Mouse (Mus musculus) embryonic facial prominence, embryonic 12.5 days (tissue): ENCODE results near the gene Cdsn. TPM values are rescaled to one million over a fixed set of nuclear protein-coding genes. Genes with fewer than 3 reads are reported as not detected.
A peak's percentile ranks its signal among the peaks of the same experiment; 100 is the strongest.
"Not testable (repeated sequence)": the region's sequence is repeated elsewhere in the genome, so short reads cannot be mapped to it uniquely, and the experiment has no call there.

Experiments used
- ATAC-seq: fragments of 200-750 bp; cut with Nextera tagmentation; 2 replicates; pipeline ENCODE4 v1.8.0; 2017; ENCODE audit not compliant: insufficient number of reproducible peaks, insufficient read depth, low FRiP score, low TSS enrichment
- H3K27ac ChIP-seq: fragments of 300-500 bp; sonication (generic); 2 replicates; pipeline ENCODE4 v1.5.1; 2016; ENCODE audit warnings: mild to moderate bottlenecking
- H3K27me3 ChIP-seq: fragments of 300-500 bp; sonication (generic); 2 replicates; pipeline ENCODE4 v1.6.1; 2016; ENCODE audit warnings: mild to moderate bottlenecking, moderate library complexity
- H3K36me3 ChIP-seq: fragments of 300-500 bp; sonication (generic); 2 replicates; pipeline ENCODE4 v1.6.1; 2016; ENCODE audit warnings: mild to moderate bottlenecking
- H3K4me1 ChIP-seq: fragments of 300-500 bp; sonication (generic); 2 replicates; pipeline ENCODE4 v1.6.1; 2016
- H3K4me2 ChIP-seq: fragments of 300-500 bp; sonication (generic); replicated peaks from 2 replicates; pipeline ENCODE4 v1.6.1; 2016; ENCODE audit warnings: mild to moderate bottlenecking, moderate library complexity
- H3K4me3 ChIP-seq: fragments of 300-500 bp; sonication (generic); 2 replicates; pipeline ENCODE4 v1.5.1; 2016; ENCODE audit warnings: mild to moderate bottlenecking
- H3K9ac ChIP-seq: fragments of 300-500 bp; sonication (generic); 2 replicates; pipeline ENCODE4 v1.6.1; 2016; ENCODE audit warnings: mild to moderate bottlenecking, moderate library complexity
- H3K9me3 ChIP-seq: fragments of 300-500 bp; sonication (generic); 2 replicates; pipeline ENCODE4 v1.6.1; 2016; ENCODE audit warnings: mild to moderate bottlenecking, moderate library complexity
- WGBS: fragments of 180-500 bp; shearing (Covaris S2); methylation state at CpG from one replicate; pipeline ENCODE4 v1.1.7; 2016; 5-methylcytosine and 5-hydroxymethylcytosine counted together
- polyA plus RNA-seq: library from polyadenylated mRNA; unstranded; fragments of >200 nt; fragmentation: Nextera tagmentation; extraction: Ambion mirVana; gene quantifications from 2 replicates; pipeline ENCODE4 v1.2.1, GENCODE M21; 2016

Gene Cdsn
- 0.08 TPM in 2 replicates for polyA plus RNA-seq

GRCm38 (mm10) chr17:35551881-35552414, at the start of gene Cdsn:
Gene Cdsn, plus strand, starts transcription at chr17:35552128.
- Histone ChIP-seq H3K4me3 (no peak within 1 kb of the TSS), H3K4me2 (no peak within 1 kb of the TSS), H3K27ac (no peak within 1 kb of the TSS), H3K27me3 (no peaks in the 10 kb centered on the region), H3K9me3 (no peaks in the 10 kb centered on the region), H3K4me1 (0 out of 2 replicates have a peak, but pooled peaks cover 11% of the 10 kb centered on the region), H3K36me3 (no peaks in the 10 kb centered on the region), H3K9ac (no peak within 1 kb of the TSS; the same call in 1 of the 2 replicates)
- WGBS = 77% methylated on average over 10 of the region's 10 CpGs
- ATAC-seq = no peak

GRCm38 (mm10) chr17:35502226-35502625, 49.7 kb upstream of the Cdsn start:
- Histone ChIP-seq H3K27me3 (peaks cover 33% of the 10 kb centered on the region), H3K36me3 (no peaks in the 10 kb centered on the region), H3K4me3 (no peak overlapping the region), H3K27ac (peak overlapping the region; percentile 68), H3K4me1 (peaks cover 12% of the 10 kb centered on the region), H3K9ac (no peak overlapping the region), H3K4me2 (no peak overlapping the region), H3K9me3 (no peaks in the 10 kb centered on the region)
- 3% methylated on average over 6 of the region's 6 CpGs for WGBS
- no peak; the same call in 1 of the 2 replicates for ATAC-seq

- Histone ChIP-seq H3K4me2 (no peak overlapping the region), H3K4me3 (no peak overlapping the region), H3K4me1 (peaks cover 12% of the 10 kb centered on the region), H3K36me3 (no peaks in the 10 kb centered on the region), H3K27ac (peak overlapping the region; percentile 68), H3K9ac (no peak overlapping the region), H3K27me3 (peaks cover 38% of the 10 kb centered on the region), H3K9me3 (no peaks in the 10 kb centered on the region)
- ATAC-seq = no peak
- WGBS = 56% methylated on average over 5 of the region's 5 CpGs
Observed at GRCm38 (mm10) chr17:35502762-35503161, 49.2 kb upstream of the Cdsn start.

GRCm38 (mm10) chr17:35503849-35504248, 48.1 kb upstream of the Cdsn start:
- Histone ChIP-seq H3K9ac (no peak overlapping the region), H3K27me3 (peaks cover 42% of the 10 kb centered on the region), H3K27ac (no peak overlapping the region), H3K4me3 (no peak overlapping the region), H3K4me2 (no peak overlapping the region), H3K4me1 (peaks cover 12% of the 10 kb centered on the region), H3K9me3 (no peaks in the 10 kb centered on the region), H3K36me3 (no peaks in the 10 kb centered on the region)
- no peak for ATAC-seq
- WGBS = 19% methylated on average over 5 of the region's 5 CpGs

GRCm38 (mm10) chr17:35504628-35505481, 47.1 kb upstream of the Cdsn start:
- no peaks in the 10 kb centered on the region for H3K36me3 ChIP-seq
- ATAC-seq = no peak
- WGBS = 25% methylated on average over 8 of the region's 8 CpGs
- no peak overlapping the region for H3K27ac ChIP-seq
- H3K27me3 ChIP-seq = peaks cover 50% of the 10 kb centered on the region
- no peak overlapping the region for H3K9ac ChIP-seq
- H3K4me2 ChIP-seq = no peak overlapping the region
- no peaks in the 10 kb centered on the region for H3K9me3 ChIP-seq
- H3K4me1 ChIP-seq = peaks cover 15% of the 10 kb centered on the region
- H3K4me3 ChIP-seq = no peak overlapping the region

GRCm38 (mm10) chr17:35505776-35506175, 46.2 kb upstream of the Cdsn start, which contains the start of gene Pou5f1:
Gene Pou5f1, plus strand, starts transcription at chr17:35506018.
- WGBS = 25% methylated on average over 13 of the region's 13 CpGs
- no peak within 1 kb of the TSS for H3K4me3 ChIP-seq
- peaks cover 50% of the 10 kb centered on the region for H3K27me3 ChIP-seq
- no peak within 1 kb of the TSS for H3K4me2 ChIP-seq
- no peak within 1 kb of the TSS for H3K27ac ChIP-seq
- no peak within 1 kb of the TSS for H3K9ac ChIP-seq
- H3K9me3 ChIP-seq = no peaks in the 10 kb centered on the region
- peaks cover 15% of the 10 kb centered on the region for H3K4me1 ChIP-seq
- no peaks in the 10 kb centered on the region for H3K36me3 ChIP-seq
- no peak for ATAC-seq

- 11% methylated on average over 10 of the region's 10 CpGs for WGBS
Observed at GRCm38 (mm10) chr17:35506881-35507280, 45.0 kb upstream of the Cdsn start.

GRCm38 (mm10) chr17:35507556-35508260, 44.2 kb upstream of the Cdsn start:
- Histone ChIP-seq H3K27me3 (peaks cover 50% of the 10 kb centered on the region), H3K27ac (no peak overlapping the region), H3K4me2 (no peak overlapping the region), H3K9ac (no peak overlapping the region), H3K4me1 (peaks cover 5% of the 10 kb centered on the region; the same call in 1 of the 2 replicates), H3K36me3 (no peaks in the 10 kb centered on the region), H3K9me3 (no peaks in the 10 kb centered on the region), H3K4me3 (no peak overlapping the region)
- ATAC-seq = no peak
- WGBS = 19% methylated on average over 13 of the region's 13 CpGs

More at GRCm38 (mm10) chr17:35506881-35507280, 45.0 kb upstream of the Cdsn start:
- Histone ChIP-seq H3K27me3 (peaks cover 50% of the 10 kb centered on the region), H3K4me2 (no peak overlapping the region), H3K4me1 (peaks cover 13% of the 10 kb centered on the region), H3K27ac (no peak overlapping the region), H3K4me3 (no peak overlapping the region), H3K9ac (no peak overlapping the region), H3K9me3 (no peaks in the 10 kb centered on the region), H3K36me3 (no peaks in the 10 kb centered on the region)
- no peak for ATAC-seq

GRCm38 (mm10) chr17:35508279-35508678, 43.6 kb upstream of the Cdsn start:
- not testable (repeated sequence) for H3K4me2 ChIP-seq, H3K9me3 ChIP-seq, H3K27ac ChIP-seq, H3K4me3 ChIP-seq, H3K36me3 ChIP-seq, H3K4me1 ChIP-seq, ATAC-seq, H3K9ac ChIP-seq
- H3K27me3 ChIP-seq = peaks cover 50% of the 10 kb centered on the region
- WGBS = 51% methylated on average over 5 of the region's 5 CpGs

- Histone ChIP-seq H3K9ac (no peak overlapping the region), H3K27me3 (peaks cover 46% of the 10 kb centered on the region), H3K4me2 (no peak overlapping the region), H3K4me3 (no peak overlapping the region), H3K9me3 (no peaks in the 10 kb centered on the region), H3K4me1 (peaks cover 6% of the 10 kb centered on the region), H3K36me3 (0 out of 2 replicates have a peak, but pooled peaks cover under 1% of the 10 kb centered on the region), H3K27ac (no peak overlapping the region)
- no peak for ATAC-seq
- 23% methylated on average over 8 of the region's 8 CpGs for WGBS
Observed at GRCm38 (mm10) chr17:35509284-35509683, 42.6 kb upstream of the Cdsn start.

- Histone ChIP-seq H3K4me3 (no peak overlapping the region), H3K4me2 (no peak overlapping the region), H3K27ac (no peak overlapping the region), H3K36me3 (0 out of 2 replicates have a peak, but pooled peaks cover 4% of the 10 kb centered on the region), H3K27me3 (peaks cover 12% of the 10 kb centered on the region; the same call in 1 of the 2 replicates), H3K9ac (no peak overlapping the region), H3K4me1 (peaks cover 31% of the 10 kb centered on the region), H3K9me3 (no peaks in the 10 kb centered on the region)
- no peak for ATAC-seq
- 97% methylated on average over 7 of the region's 7 CpGs for WGBS
Observed at GRCm38 (mm10) chr17:35512916-35513626, 38.9 kb upstream of the Cdsn start.
